Mouse (Mus musculus) layer of hippocampus, adult 2 months (tissue): ENCODE measurements around the gene Ovca2. TPM values are rescaled to one million over a fixed set of nuclear protein-coding genes. Genes with fewer than 3 reads are reported as not detected.

Experiments
- DNase-seq, 2 experiments: peaks; one replicate each; pipeline ENCODE4 v3.0.0; 2022; ENCODE audit warnings: low spot score in 2 of 2
- H3K27ac ChIP-seq: fragments of 200-600 bp; 2 replicates; pipeline ENCODE4 v1.8.1; 2022
- H3K4me3 ChIP-seq: fragments of 200-600 bp; 2 replicates; pipeline ENCODE4 v1.8.1; 2022; ENCODE audit warnings: mild to moderate bottlenecking
- CTCF ChIP-seq: fragments of 200-600 bp; conservative IDR thresholded peaks from 2 replicates; pipeline ENCODE4 v1.8.1; 2022; ENCODE audit warnings: antibody characterized with exemption, mild to moderate bottlenecking, moderate library complexity
- total RNA-seq, 2 experiments: library from RNA; stranded (reverse); gene quantifications; 2 replicates each; pipeline ENCODE4 v1.2.3; 2021

Gene Ovca2
- total RNA-seq, 2 experiments from 2014 or later, result 19.3 to 22.4 TPM

GRCm38 (mm10) chr11:75152603-75153557, 25.8 kb downstream of the Ovca2 start:
- no peak overlapping the region for H3K4me3 ChIP-seq
- peak overlapping the region; percentile 74 for H3K27ac ChIP-seq
- TF ChIP-seq CTCF, result no peak
- no peak for DNase-seq

- Histone ChIP-seq H3K4me3 (no peak overlapping the region), H3K27ac (no peak overlapping the region)
- TF ChIP-seq CTCF, result peak; percentile 29
- DNase-seq, result no peak
These were observed 28.3 kb downstream of the Ovca2 start for GRCm38 (mm10) chr11:75150346-75150745.

- peak overlapping the region; percentile 68 for H3K27ac ChIP-seq
- no peak for DNase-seq
- H3K4me3 ChIP-seq, result no peak overlapping the region
- TF ChIP-seq CTCF, result no peak
These were observed 30.2 kb downstream of the Ovca2 start for GRCm38 (mm10) chr11:75148332-75149035.

GRCm38 (mm10) chr11:75147846-75148168, 30.8 kb downstream of the Ovca2 start:
- DNase-seq, result no peak
- TF ChIP-seq CTCF, result no peak
- Histone ChIP-seq H3K27ac (peak overlapping the region; percentile 68), H3K4me3 (no peak overlapping the region)

GRCm38 (mm10) chr11:75147106-75147845, 31.4 kb downstream of the Ovca2 start:
- Histone ChIP-seq H3K4me3 (no peak overlapping the region), H3K27ac (peak overlapping the region; percentile 68)
- DNase-seq, result no peak

GRCm38 (mm10) chr11:75145841-75146240, 32.8 kb downstream of the Ovca2 start:
- no peak for TF ChIP-seq CTCF
- Histone ChIP-seq H3K27ac (no peak overlapping the region), H3K4me3 (no peak overlapping the region)
- no peak for DNase-seq

More at GRCm38 (mm10) chr11:75147106-75147845, 31.4 kb downstream of the Ovca2 start:
- no peak for TF ChIP-seq CTCF

- no peak overlapping the region for H3K27ac ChIP-seq
- no peak for DNase-seq
- H3K4me3 ChIP-seq, result no peak overlapping the region
- no peak for TF ChIP-seq CTCF
These were observed 35.9 kb downstream of the Ovca2 start for GRCm38 (mm10) chr11:75142749-75143148.

- TF ChIP-seq CTCF, result no peak
- H3K27ac ChIP-seq, result no peak overlapping the region
- DNase-seq, result no peak
- H3K4me3 ChIP-seq, result no peak overlapping the region
These were observed 36.7 kb downstream of the Ovca2 start for GRCm38 (mm10) chr11:75141913-75142312.

GRCm38 (mm10) chr11:75141038-75141437, 37.6 kb downstream of the Ovca2 start:
- no peak for TF ChIP-seq CTCF
- DNase-seq, result no peak
- no peak overlapping the region for H3K4me3 ChIP-seq
- no peak overlapping the region for H3K27ac ChIP-seq

- no peak overlapping the region for H3K4me3 ChIP-seq
- no peak for DNase-seq
- no peak for TF ChIP-seq CTCF
- no peak overlapping the region for H3K27ac ChIP-seq
These were observed 38.2 kb downstream of the Ovca2 start for GRCm38 (mm10) chr11:75140431-75140830.

GRCm38 (mm10) chr11:75139122-75139963, 39.3 kb downstream of the Ovca2 start:
- Histone ChIP-seq H3K4me3 (no peak overlapping the region), H3K27ac (peak overlapping the region; percentile 43; the same call in 1 of the 2 replicates)
- no peak for TF ChIP-seq CTCF
- no peak for DNase-seq
